Mouse (Mus musculus) hindlimb bud, embryonic 11.5 days (tissue): ENCODE measurements around the gene Neu3.
A peak's percentile ranks its signal among the peaks of the same experiment; 100 is the strongest.
"Not testable (repeated sequence)": the region's sequence is repeated elsewhere in the genome, so short reads cannot be mapped to it uniquely, and the experiment has no call there.

Experiments used
- DNase-seq: peaks from one replicate; pipeline ENCODE4 v3.0.0-alpha.2; 2012; ENCODE audit warnings: low read depth, low spot score; ENCODE audit errors: extremely low spot score

Gene Neu3

GRCm38 (mm10) chr7:99834314-99834853 lies 6.2 kb upstream of the Neu3 start:
- no peak for DNase-seq

- DNase-seq = no peak
These were observed 5.6 kb upstream of the Neu3 start for GRCm38 (mm10) chr7:99833846-99834222.

- DNase-seq = no peak
These were observed 5.1 kb upstream of the Neu3 start for GRCm38 (mm10) chr7:99833115-99833845.

- DNase-seq = no peak
These were observed 2.1 kb downstream of the Neu3 start for GRCm38 (mm10) chr7:99826096-99826495.

GRCm38 (mm10) chr7:99825511-99825910 lies 2.7 kb downstream of the Neu3 start:
- DNase-seq = no peak

GRCm38 (mm10) chr7:99824649-99825483 lies 3.4 kb downstream of the Neu3 start:
- no peak for DNase-seq

GRCm38 (mm10) chr7:99823045-99823663 lies 5.1 kb downstream of the Neu3 start:
- no peak for DNase-seq

- DNase-seq = no peak
These were observed 5.8 kb downstream of the Neu3 start for GRCm38 (mm10) chr7:99822426-99822825.

- DNase-seq = no peak
These were observed 6.3 kb downstream of the Neu3 start for GRCm38 (mm10) chr7:99821953-99822352.

- not testable (repeated sequence) for DNase-seq
These were observed 10.0 kb downstream of the Neu3 start for GRCm38 (mm10) chr7:99818181-99818725.

- no peak for DNase-seq
These were observed 14.8 kb downstream of the Neu3 start for GRCm38 (mm10) chr7:99813394-99813793.

- no peak for DNase-seq
These were observed 16.6 kb downstream of the Neu3 start for GRCm38 (mm10) chr7:99811661-99812060.

- DNase-seq = no peak
These were observed 17.4 kb downstream of the Neu3 start for GRCm38 (mm10) chr7:99810814-99811213.

GRCm38 (mm10) chr7:99807043-99807442 lies 21.2 kb downstream of the Neu3 start:
- DNase-seq = not testable (repeated sequence)

GRCm38 (mm10) chr7:99805340-99805739 lies 22.9 kb downstream of the Neu3 start:
- no peak for DNase-seq

- not testable (repeated sequence) for DNase-seq
These were observed 24.2 kb downstream of the Neu3 start for GRCm38 (mm10) chr7:99804033-99804432.

GRCm38 (mm10) chr7:99803535-99803934 lies 24.7 kb downstream of the Neu3 start:
- DNase-seq = no peak

- no peak for DNase-seq
These were observed 29.1 kb downstream of the Neu3 start for GRCm38 (mm10) chr7:99799118-99799517.

GRCm38 (mm10) chr7:99797911-99798647 lies 30.1 kb downstream of the Neu3 start:
- peak; percentile 89 for DNase-seq

- DNase-seq = no peak
These were observed 31.0 kb downstream of the Neu3 start for GRCm38 (mm10) chr7:99797261-99797660.
